Mouse (Mus musculus) neural tube, embryonic 13.5 days (tissue): Measurements from ENCODE around the gene Exoc3l. TPM values are rescaled to one million over a fixed set of nuclear protein-coding genes. Genes with fewer than 3 reads are reported as not detected.
A peak's percentile ranks its signal among the peaks of the same experiment; 100 is the strongest.

Experiments used
- ATAC-seq: fragments of 200-750 bp; cut with Nextera tagmentation; 2 replicates; pipeline ENCODE4 v1.8.0; 2017; ENCODE audit warnings: low read depth, mild to moderate bottlenecking, moderate TSS enrichment, moderate library complexity
- H3K27ac ChIP-seq: fragments of 300-500 bp; sonication (generic); replicated peaks from 2 replicates; pipeline ENCODE4 v1.5.1; 2015; ENCODE audit warnings: moderate library complexity, mild to moderate bottlenecking, inconsistent platforms
- H3K27me3 ChIP-seq: fragments of 300-500 bp; sonication (generic); 2 replicates; pipeline ENCODE4 v1.6.1; 2015; ENCODE audit warnings: mild to moderate bottlenecking, inconsistent platforms
- H3K36me3 ChIP-seq: fragments of 300-500 bp; sonication (generic); 2 replicates; pipeline ENCODE4 v1.6.1; 2015; ENCODE audit warnings: mild to moderate bottlenecking, inconsistent platforms
- H3K4me1 ChIP-seq: fragments of 300-500 bp; sonication (generic); replicated peaks from 2 replicates; pipeline ENCODE4 v1.6.1; 2015; ENCODE audit warnings: inconsistent platforms
- H3K4me2 ChIP-seq: fragments of 300-500 bp; sonication (generic); 2 replicates; pipeline ENCODE4 v1.6.1; 2015; ENCODE audit warnings: inconsistent platforms, mild to moderate bottlenecking, moderate library complexity
- H3K4me3 ChIP-seq: fragments of 300-500 bp; sonication (generic); 2 replicates; pipeline ENCODE4 v1.5.1; 2015; ENCODE audit warnings: mild to moderate bottlenecking, inconsistent platforms
- H3K9ac ChIP-seq: fragments of 300-500 bp; sonication (generic); 2 replicates; pipeline ENCODE4 v1.6.1; 2015; ENCODE audit warnings: moderate library complexity, mild to moderate bottlenecking, inconsistent platforms
- H3K9me3 ChIP-seq: fragments of 300-500 bp; sonication (generic); 2 replicates; pipeline ENCODE4 v1.6.1; 2016; ENCODE audit warnings: inconsistent platforms
- WGBS: fragments of 180-500 bp; shearing (Covaris S2); methylation state at CpG from one replicate; pipeline ENCODE4 v1.1.7; 2015; 5-methylcytosine and 5-hydroxymethylcytosine counted together
- polyA plus RNA-seq: library from polyadenylated mRNA; unstranded; fragments of >200 nt; fragmentation: Nextera tagmentation; extraction: Ambion mirVana; gene quantifications from 2 replicates; pipeline ENCODE4 v1.2.1, GENCODE M21; 2015

The Exoc3l gene
- polyA plus RNA-seq, 1 experiment from 2014 or later = 14.3 TPM

DNA sequence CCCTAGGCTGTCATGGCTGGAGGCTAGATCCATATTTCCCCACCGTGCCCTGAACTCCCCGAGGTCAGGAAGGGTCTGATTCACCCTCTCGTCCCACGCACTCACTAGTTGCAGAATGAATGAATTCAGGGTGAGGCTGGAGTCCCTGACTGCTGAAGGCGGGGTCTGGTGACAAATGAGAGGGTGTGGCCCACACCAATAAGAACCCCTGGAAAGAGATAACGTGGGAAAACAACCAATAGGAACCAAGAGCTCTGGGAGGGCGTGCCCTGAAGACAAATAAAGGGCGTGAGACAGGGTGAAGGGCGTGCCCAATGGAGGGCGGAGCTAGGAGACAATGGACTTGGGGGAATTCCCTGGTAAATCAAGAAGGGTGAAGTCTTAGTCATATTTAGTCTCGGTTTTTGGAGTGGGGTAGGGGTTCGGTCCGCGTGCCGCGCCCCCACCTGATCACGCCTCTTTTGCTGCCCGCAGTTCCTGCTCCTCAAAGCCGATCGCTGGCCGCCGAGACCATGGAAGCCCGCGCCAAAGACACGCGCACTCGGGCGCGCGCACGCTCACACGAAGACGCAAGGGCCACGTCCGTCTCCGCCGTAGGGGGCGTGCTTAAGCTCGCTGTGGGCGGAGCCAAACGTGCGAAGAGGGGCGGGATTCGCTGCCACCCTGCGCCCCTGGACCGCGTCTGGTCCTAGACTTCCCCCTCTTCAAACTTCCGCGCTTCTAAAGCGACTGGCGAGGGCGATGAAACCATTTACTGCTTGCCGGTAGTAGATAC lies 6.8 kb downstream of the Exoc3l start:
- Histone ChIP-seq H3K27me3 (peaks cover 3% of the 10 kb centered on the region; the same call in 1 of the 2 replicates), H3K9me3 (no peaks in the 10 kb centered on the region), H3K4me2 (peak overlapping the region; percentile 76), H3K9ac (peak overlapping the region; percentile 75), H3K4me1 (peaks cover 58% of the 10 kb centered on the region), H3K4me3 (peak overlapping the region; percentile 51), H3K27ac (peak overlapping the region; percentile 91), H3K36me3 (peaks cover 14% of the 10 kb centered on the region)
- peak; percentile 94 for ATAC-seq
- under 1% methylated on average over 53 of the region's 53 CpGs for WGBS

DNA sequence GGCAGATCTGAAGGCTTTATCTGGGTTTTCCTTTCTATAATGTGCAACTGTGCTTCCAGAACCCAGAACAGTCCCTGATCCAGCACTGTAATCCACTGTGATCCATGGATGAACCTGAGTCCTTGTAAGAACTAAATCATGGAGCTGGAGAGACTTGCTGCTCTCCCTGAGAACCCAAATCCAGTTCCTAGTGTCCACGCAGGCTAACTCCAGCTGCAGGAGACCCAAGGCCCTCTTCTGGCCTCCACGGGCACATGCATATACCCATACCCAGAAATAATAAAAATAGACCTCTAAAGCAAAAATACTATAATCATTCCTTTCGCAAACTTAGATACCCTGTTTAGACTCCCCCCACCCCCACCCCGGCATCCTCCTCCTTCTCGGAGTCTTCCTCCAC lies 7.7 kb downstream of the Exoc3l start:
- no peaks in the 10 kb centered on the region for H3K9me3 ChIP-seq
- ATAC-seq = no peak
- H3K4me1 ChIP-seq = peaks cover 58% of the 10 kb centered on the region
- WGBS = 84% methylated on average over 5 of the region's 5 CpGs
- H3K27ac ChIP-seq = peak overlapping the region; percentile 91; the same call in 1 of the 2 replicates
- peak overlapping the region; percentile 75 for H3K9ac ChIP-seq
- H3K36me3 ChIP-seq = peaks cover 21% of the 10 kb centered on the region
- peaks cover 2% of the 10 kb centered on the region; the same call in 1 of the 2 replicates for H3K27me3 ChIP-seq
- H3K4me2 ChIP-seq = peak overlapping the region; percentile 76
- H3K4me3 ChIP-seq = peak overlapping the region; percentile 51

DNA sequence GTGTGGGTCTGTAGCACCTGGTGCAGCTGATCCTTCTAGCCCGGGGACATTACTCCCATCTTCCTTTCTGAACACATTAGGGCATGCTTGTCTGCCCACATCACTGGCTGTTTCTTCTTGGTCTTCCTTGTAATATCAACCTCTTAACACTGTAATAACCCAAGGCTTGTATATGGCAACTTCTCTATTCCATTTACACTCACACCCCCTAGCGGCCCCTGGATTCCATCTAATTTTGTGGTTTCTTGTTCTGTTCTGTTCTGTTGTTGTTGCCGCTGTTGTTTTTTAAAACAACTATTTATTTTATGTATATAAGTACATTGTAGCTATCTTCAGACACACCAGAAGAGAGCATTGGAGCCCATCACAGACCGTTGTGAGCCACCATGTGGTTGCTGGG lies 9.0 kb downstream of the Exoc3l start:
- H3K9me3 ChIP-seq = no peaks in the 10 kb centered on the region
- ATAC-seq = no peak
- peak overlapping the region; percentile 76 for H3K4me2 ChIP-seq
- peaks cover 58% of the 10 kb centered on the region for H3K4me1 ChIP-seq
- peak overlapping the region; percentile 50; the same call in 1 of the 2 replicates for H3K9ac ChIP-seq
- peak overlapping the region; percentile 51 for H3K4me3 ChIP-seq
- H3K27me3 ChIP-seq = peaks cover 2% of the 10 kb centered on the region
- no peak overlapping the region for H3K27ac ChIP-seq
- WGBS = 84% methylated on average over 4 of the region's 4 CpGs
- peaks cover 34% of the 10 kb centered on the region for H3K36me3 ChIP-seq

DNA sequence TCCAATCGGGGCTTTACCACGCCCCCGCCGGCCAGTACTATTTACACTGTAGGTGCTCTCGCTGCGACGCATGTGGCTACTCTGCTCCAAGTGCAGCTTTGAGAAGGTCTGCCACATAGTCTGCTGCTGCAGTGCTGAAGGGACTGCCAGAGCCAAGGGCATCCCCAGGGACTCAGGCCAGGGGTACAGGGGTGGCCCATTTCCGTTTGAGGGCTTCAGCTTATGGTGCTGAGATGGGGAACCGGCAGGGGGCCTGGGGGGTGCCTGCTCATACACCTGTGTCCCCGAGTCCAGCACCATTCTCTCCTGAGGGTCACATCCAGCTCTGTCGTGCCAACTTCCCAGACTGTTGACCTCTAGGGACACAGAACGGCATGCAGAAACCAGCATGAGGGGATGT lies 10.4 kb downstream of the Exoc3l start:
- Histone ChIP-seq H3K9ac (0 out of 2 replicates have a peak overlapping the region, but pooled peaks have one; percentile 45), H3K4me2 (peak overlapping the region; percentile 76; the same call in 1 of the 2 replicates), H3K4me1 (peaks cover 49% of the 10 kb centered on the region), H3K27me3 (peaks cover 7% of the 10 kb centered on the region), H3K4me3 (no peak overlapping the region), H3K9me3 (no peaks in the 10 kb centered on the region), H3K27ac (no peak overlapping the region), H3K36me3 (peaks cover 44% of the 10 kb centered on the region)
- ATAC-seq = no peak
- WGBS = 47% methylated on average over 12 of the region's 12 CpGs

DNA sequence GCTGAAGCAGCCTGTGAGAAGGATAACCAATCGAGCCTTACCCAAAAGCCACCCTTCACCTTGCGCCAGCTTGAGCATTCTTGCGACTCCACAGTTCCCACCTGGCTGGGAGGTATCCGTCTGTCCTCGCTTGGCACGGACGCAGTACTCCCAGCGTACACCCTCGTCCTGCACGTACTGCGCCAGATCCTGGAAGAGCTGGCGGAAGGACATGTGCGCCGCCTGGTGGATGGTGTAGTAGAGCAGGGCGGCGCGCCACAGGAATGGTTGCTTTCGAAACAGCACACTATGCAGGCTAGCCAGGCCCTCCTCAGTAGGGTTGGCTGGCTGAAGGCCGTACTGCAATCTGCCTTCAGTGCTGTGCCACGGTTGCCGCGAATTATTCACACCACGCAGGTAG lies 12.8 kb downstream of the Exoc3l start:
- 23% methylated on average over 23 of the region's 23 CpGs for WGBS
- H3K36me3 ChIP-seq = peaks cover 54% of the 10 kb centered on the region
- ATAC-seq = 0 out of 2 replicates have a peak, but pooled peaks have one; percentile 5

DNA sequence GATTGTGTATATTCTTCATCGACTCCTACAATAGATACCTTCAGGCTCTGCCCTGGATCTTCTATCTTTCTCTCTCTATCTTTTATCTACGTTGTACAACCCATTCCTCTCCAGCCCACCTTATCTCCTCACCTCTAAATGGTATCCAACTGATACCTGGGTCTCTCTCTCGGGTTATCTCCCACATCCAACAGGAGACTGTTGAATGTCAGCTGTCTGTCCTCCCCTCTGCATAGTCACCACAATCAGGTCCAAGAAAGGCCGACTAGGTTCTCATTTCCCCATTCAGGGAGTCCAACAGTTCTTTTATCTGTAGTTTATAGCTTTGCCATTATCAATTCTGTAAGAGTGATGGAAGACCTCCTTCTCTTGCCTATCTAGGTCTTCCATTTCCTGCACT lies 13.7 kb downstream of the Exoc3l start:
- Histone ChIP-seq H3K27ac (no peak overlapping the region), H3K4me2 (no peak overlapping the region), H3K9me3 (no peaks in the 10 kb centered on the region), H3K4me3 (no peak overlapping the region), H3K27me3 (peaks cover 39% of the 10 kb centered on the region), H3K9ac (no peak overlapping the region), H3K4me1 (peaks cover 37% of the 10 kb centered on the region), H3K36me3 (peaks cover 54% of the 10 kb centered on the region)
- 89% methylated on average over 4 of the region's 4 CpGs for WGBS
- no peak for ATAC-seq

More for the DNA sequence above, 12.8 kb downstream of the Exoc3l start:
- Histone ChIP-seq H3K4me3 (no peak overlapping the region), H3K9me3 (no peaks in the 10 kb centered on the region), H3K27me3 (peaks cover 31% of the 10 kb centered on the region), H3K27ac (no peak overlapping the region), H3K4me1 (peaks cover 42% of the 10 kb centered on the region), H3K9ac (no peak overlapping the region), H3K4me2 (no peak overlapping the region)

DNA sequence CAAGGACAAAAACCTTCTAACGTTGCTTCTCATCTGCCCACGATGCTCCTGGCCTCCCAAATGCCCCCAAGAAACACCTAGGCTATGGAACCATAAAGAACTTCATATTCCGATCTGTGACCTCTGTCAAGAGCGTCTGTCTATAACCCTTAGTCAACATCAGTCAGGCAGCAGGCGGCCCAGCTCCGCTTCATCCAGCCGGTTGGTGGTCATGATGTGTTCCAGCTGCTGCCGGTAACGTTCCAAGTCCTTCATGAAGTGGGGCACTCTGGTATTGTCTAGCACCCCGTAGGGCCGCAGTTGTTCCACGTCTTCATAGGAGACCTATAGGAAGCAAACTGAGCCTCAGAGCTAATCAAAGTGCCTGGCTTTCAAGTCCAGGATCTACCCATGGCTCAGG lies 14.1 kb downstream of the Exoc3l start:
- Histone ChIP-seq H3K4me2 (no peak overlapping the region), H3K9ac (no peak overlapping the region), H3K27me3 (peaks cover 43% of the 10 kb centered on the region), H3K27ac (no peak overlapping the region), H3K4me3 (no peak overlapping the region), H3K9me3 (no peaks in the 10 kb centered on the region), H3K4me1 (peaks cover 37% of the 10 kb centered on the region), H3K36me3 (peaks cover 54% of the 10 kb centered on the region)
- ATAC-seq = no peak
- WGBS = 86% methylated on average over 12 of the region's 12 CpGs

DNA sequence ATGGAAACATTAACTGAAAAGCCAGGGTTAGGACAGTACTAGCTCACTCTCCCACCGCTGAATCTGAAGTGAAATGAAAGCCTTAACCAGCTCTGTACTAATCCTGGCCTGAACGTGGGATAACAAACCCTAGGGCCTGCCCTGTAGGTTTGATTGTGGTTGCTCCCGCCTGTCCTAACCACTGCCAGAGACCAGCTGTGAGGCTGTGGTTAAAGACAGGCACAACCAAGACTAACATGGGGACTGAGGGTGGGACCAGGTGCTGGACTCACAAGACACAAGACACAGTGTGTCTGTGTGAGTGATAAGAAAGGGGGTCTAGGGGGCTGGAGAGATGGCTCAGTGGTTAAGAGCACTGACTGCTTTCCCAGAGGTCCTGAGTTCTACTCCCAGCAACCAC lies 15.3 kb downstream of the Exoc3l start:
- Histone ChIP-seq H3K9ac (no peak overlapping the region), H3K4me2 (no peak overlapping the region), H3K27me3 (peaks cover 56% of the 10 kb centered on the region), H3K9me3 (no peaks in the 10 kb centered on the region), H3K27ac (no peak overlapping the region), H3K4me3 (no peak overlapping the region), H3K36me3 (peaks cover 51% of the 10 kb centered on the region), H3K4me1 (peaks cover 37% of the 10 kb centered on the region)
- ATAC-seq = no peak
- WGBS = 70% methylated on average over 3 of the region's 3 CpGs

DNA sequence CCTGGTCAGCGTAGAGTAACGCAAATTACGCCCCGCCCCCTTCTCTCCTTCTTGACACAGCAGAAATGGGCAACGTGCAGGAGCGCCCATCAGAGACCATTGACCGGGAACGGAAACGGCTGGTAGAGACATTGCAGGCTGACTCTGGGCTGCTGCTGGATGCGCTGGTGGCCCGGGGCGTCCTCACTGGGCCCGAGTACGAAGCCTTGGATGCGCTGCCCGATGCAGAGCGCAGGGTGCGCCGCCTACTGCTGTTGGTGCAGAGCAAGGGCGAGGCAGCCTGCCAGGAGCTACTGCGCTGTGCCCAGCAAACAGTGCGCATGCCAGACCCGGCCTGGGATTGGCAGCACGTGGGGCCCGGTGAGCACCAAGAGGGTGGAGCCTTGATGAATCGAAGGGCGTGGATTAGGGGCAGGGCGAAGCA lies 17.0 kb downstream of the Exoc3l start:
- Histone ChIP-seq H3K27ac (no peak overlapping the region), H3K4me2 (peak overlapping the region; percentile 50), H3K4me3 (peak overlapping the region; percentile 17), H3K36me3 (peaks cover 39% of the 10 kb centered on the region), H3K27me3 (peaks cover 72% of the 10 kb centered on the region), H3K9me3 (no peaks in the 10 kb centered on the region), H3K9ac (peak overlapping the region; percentile 31; the same call in 1 of the 2 replicates), H3K4me1 (peaks cover 34% of the 10 kb centered on the region)
- 2% methylated on average over 28 of the region's 28 CpGs for WGBS
- ATAC-seq = peak; percentile 58; the same call in 1 of the 2 replicates

DNA sequence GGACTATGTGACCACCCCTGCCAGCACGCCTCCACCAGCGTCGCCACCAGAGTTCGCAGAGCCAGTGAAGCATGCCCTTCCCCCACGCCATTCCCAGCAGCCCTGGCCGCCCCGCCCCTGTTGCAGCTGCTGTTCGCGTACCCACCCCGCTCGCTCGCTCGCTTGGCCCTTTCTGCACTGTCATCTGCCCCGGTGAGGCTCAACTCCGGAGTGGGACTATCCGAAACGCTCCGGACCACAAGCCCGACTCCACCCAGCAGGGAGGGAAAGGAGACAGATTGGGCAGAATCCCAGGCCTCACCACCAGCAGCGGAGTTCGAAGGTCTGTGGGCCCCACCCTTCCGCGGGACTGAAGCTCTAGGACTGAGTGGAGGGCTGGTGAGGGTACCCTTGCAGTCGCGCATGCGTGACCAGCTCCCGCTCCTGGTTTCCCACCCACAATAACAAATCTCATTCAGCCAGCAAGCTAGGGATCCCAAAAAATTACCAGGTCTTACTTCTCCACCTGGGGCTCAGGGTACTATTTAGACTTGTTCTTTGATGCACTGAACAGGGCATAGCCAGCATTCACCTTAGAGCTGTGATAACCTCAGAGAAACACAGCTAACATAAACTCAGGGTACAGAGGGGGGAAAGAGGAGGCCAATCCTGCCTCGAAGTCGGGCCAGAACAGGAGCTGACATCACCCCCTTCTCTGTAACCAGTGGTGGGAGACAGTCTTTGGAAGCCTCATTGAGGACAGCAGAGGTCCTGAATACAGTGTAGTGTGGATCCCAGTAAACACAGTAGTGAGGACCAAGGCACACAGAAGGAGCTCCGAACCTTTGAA lies 19.4 kb downstream of the Exoc3l start:
- Histone ChIP-seq H3K4me1 (peaks cover 34% of the 10 kb centered on the region), H3K9me3 (no peaks in the 10 kb centered on the region), H3K27me3 (peaks cover 92% of the 10 kb centered on the region), H3K9ac (peak overlapping the region; percentile 75), H3K4me2 (peak overlapping the region; percentile 77), H3K27ac (no peak overlapping the region), H3K36me3 (peaks cover 15% of the 10 kb centered on the region), H3K4me3 (peak overlapping the region; percentile 45)
- 2% methylated on average over 30 of the region's 30 CpGs for WGBS
- ATAC-seq = peak; percentile 73

DNA sequence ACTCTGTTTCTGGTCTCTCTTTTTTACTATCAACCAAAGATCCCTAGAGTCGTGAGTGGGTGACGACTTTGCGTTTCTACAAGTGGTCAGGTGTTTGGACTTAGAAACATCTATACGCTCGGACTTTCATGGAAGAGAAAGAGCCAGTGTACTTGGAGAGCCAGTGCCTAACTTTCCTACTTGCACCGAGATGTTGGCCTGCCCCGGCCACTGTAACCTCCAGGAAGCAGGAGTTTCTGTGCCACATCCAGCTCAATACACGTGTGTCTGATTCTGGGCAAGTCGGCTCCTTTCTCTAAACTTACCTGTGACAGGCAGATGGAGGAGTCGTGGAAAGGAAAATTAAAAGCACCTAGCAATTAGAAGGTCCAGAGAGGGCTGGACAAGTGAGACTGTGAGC lies 20.1 kb downstream of the Exoc3l start, which contains the start of gene Nol3:
TSS of gene Nol3 (plus strand) at position 301 of the 400 bp plus-strand sequence.
- Histone ChIP-seq H3K9ac (peak within 1 kb of the TSS; percentile 75), H3K27me3 (peaks cover 99% of the 10 kb centered on the region), H3K4me3 (peak within 1 kb of the TSS; percentile 45), H3K9me3 (no peaks in the 10 kb centered on the region), H3K4me2 (peak within 1 kb of the TSS; percentile 77), H3K27ac (no peak within 1 kb of the TSS), H3K36me3 (peaks cover 11% of the 10 kb centered on the region; the same call in 1 of the 2 replicates), H3K4me1 (peaks cover 38% of the 10 kb centered on the region)
- 2% methylated on average over 10 of the region's 10 CpGs for WGBS
- no peak for ATAC-seq

DNA sequence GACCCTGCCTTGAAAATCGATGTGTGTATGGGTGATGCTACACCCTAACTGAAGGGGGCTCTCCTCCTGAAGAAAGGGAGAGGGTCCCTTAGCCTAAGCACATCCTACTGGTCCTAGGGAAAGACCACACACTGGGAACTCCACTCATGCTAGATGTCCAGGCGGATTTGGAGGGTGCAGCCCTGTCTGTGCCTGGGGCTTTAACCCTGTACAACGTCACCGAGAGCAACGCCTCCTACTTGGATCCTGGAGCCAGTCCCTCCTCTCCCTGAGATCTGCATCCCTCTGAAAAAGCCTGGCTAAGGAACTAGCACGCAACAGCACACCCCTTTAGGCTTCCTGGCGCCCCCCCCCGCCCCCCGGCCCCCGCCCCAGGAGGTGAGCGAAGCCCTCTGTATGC lies 20.5 kb downstream of the Exoc3l start:
- no peak overlapping the region for H3K4me3 ChIP-seq
- no peak for ATAC-seq
- no peak overlapping the region for H3K27ac ChIP-seq
- H3K27me3 ChIP-seq = peaks cover 99% of the 10 kb centered on the region
- peaks cover 8% of the 10 kb centered on the region; the same call in 1 of the 2 replicates for H3K36me3 ChIP-seq
- 5% methylated on average over 11 of the region's 11 CpGs for WGBS
- H3K4me2 ChIP-seq = peak overlapping the region; percentile 77
- H3K9ac ChIP-seq = no peak overlapping the region
- peaks cover 43% of the 10 kb centered on the region for H3K4me1 ChIP-seq
- H3K9me3 ChIP-seq = no peaks in the 10 kb centered on the region
